Comparison of ENCODE assay signal across 18 mouse cellular contexts in genomic region chr5:122519043-122519660, GRCm38 (mm10). TPM values are rescaled to one million over a fixed set of nuclear protein-coding genes. Genes with fewer than 3 reads are reported as not detected.
A peak's percentile ranks its signal among the peaks of the same experiment; 100 is the strongest.
DNase-seq lines count a peak whose midpoint lies in the region; ATAC-seq and TF ChIP-seq lines count a peak whose summit lies in the region.
"Had no signal": no experiment of that assay in that cellular context is flagged by ENCODE, and none has a peak within 500 bp of the region (broad histone marks: within the 10 kb centered on the region; RNA-seq: fewer than 3 reads in every experiment).

No protein-coding gene starts in this region.

- intact Hi-C loops in heart, adult 2 months (cut with DNase I): no loop called here
- intact Hi-C loops in heart, postnatal 14 days (cut with DNase I): no loop called here

- no peak overlapping the region for H3K4me3 ChIP-seq in heart, adult 2 months
- H3K4me3 ChIP-seq in midbrain, embryonic 10.5 days: no peak overlapping the region
- no peak overlapping the region for H3K4me3 ChIP-seq in midbrain, postnatal 0 days (ENCODE audit: low read depth, low read length)
- no peak overlapping the region for H3K4me3 ChIP-seq in intestine, embryonic 14.5 days (ENCODE audit: low read depth, low read length)
- H3K4me3 ChIP-seq: neural tube, embryonic 12.5 days had no signal

- H3K9me3 ChIP-seq in midbrain, embryonic 10.5 days (replicated peaks): no peaks in the 10 kb centered on the region
- H3K9me3 ChIP-seq in midbrain, postnatal 0 days (ENCODE audit: low read length): no peaks in the 10 kb centered on the region
- no peaks in the 10 kb centered on the region for H3K9me3 ChIP-seq in intestine, embryonic 14.5 days (ENCODE audit: control insufficient read depth, low read length)
- H3K9me3 ChIP-seq: neural tube, embryonic 12.5 days had no signal

- no peak for TF ChIP-seq EP300 in heart, adult 2 months (IDR thresholded peaks at IDR 0.05; ENCODE audit: insufficient read depth, low read depth, low read length)

- H3K4me1 ChIP-seq in heart, adult 2 months (ENCODE audit: control insufficient read depth, insufficient read depth, low read length): peaks cover 13% of the 10 kb centered on the region
- H3K4me1 ChIP-seq in midbrain, embryonic 10.5 days: peaks cover 46% of the 10 kb centered on the region
- 0 out of 2 replicates have a peak, but pooled peaks cover 2% of the 10 kb centered on the region for H3K4me1 ChIP-seq in midbrain, postnatal 0 days (ENCODE audit: insufficient read depth, low read length)
- peaks cover 14% of the 10 kb centered on the region for H3K4me1 ChIP-seq in intestine, embryonic 14.5 days (replicated peaks; ENCODE audit: control insufficient read depth, insufficient read depth, low read length)

- no peaks in the 10 kb centered on the region for H3K36me3 ChIP-seq in heart, adult 2 months (ENCODE audit: control insufficient read depth, insufficient read depth, low read length)
- H3K36me3 ChIP-seq in midbrain, embryonic 10.5 days: no peaks in the 10 kb centered on the region
- H3K36me3 ChIP-seq in midbrain, postnatal 0 days (ENCODE audit: insufficient read depth, low read length): no peaks in the 10 kb centered on the region
- H3K36me3 ChIP-seq in intestine, embryonic 14.5 days (ENCODE audit: control insufficient read depth, insufficient read depth, low read length): no peaks in the 10 kb centered on the region
- H3K36me3 ChIP-seq: neural tube, embryonic 12.5 days had no signal

- WGBS in heart, adult 2 months: 40% methylated on average over 7 of the region's 7 CpGs
- 62% methylated on average over 7 of the region's 7 CpGs for WGBS in midbrain, embryonic 10.5 days
- WGBS in midbrain, postnatal 0 days: 58% methylated on average over 7 of the region's 7 CpGs
- WGBS in intestine, embryonic 14.5 days: 43% methylated on average over 7 of the region's 7 CpGs

- no peak overlapping the region for H3K4me2 ChIP-seq in midbrain, postnatal 0 days (ENCODE audit: low read depth, low read length, poor library complexity, severe bottlenecking)
- H3K4me2 ChIP-seq in intestine, embryonic 14.5 days (ENCODE audit: low read length): no peak overlapping the region
- H3K4me2 ChIP-seq: neural tube, embryonic 12.5 days had no signal

- TF ChIP-seq POLR2A in heart, adult 2 months (IDR thresholded peaks at IDR 0.05; ENCODE audit: insufficient read depth, low read depth, low read length): no peak

- H3K9ac ChIP-seq in heart, adult 2 months (ENCODE audit: low read depth, low read length): peak overlapping the region; percentile 14; the same call in 1 of the 2 replicates
- no peak overlapping the region for H3K9ac ChIP-seq in midbrain, postnatal 0 days (replicated peaks; ENCODE audit: low read length, poor library complexity, severe bottlenecking)
- no peak overlapping the region for H3K9ac ChIP-seq in intestine, embryonic 14.5 days (ENCODE audit: low read length)
- H3K9ac ChIP-seq: liver, embryonic 14.5 days; neural tube, embryonic 12.5 days had no signal

- DNase-seq in heart, adult 2 months: no peak
- no peak for DNase-seq in heart, postnatal 14 days
- DNase-seq in midbrain, embryonic 10.5 days (ENCODE audit: low spot score): no peak
- DNase-seq in midbrain, postnatal 0 days (ENCODE audit: low spot score): no peak
- no peak for DNase-seq in intestine, embryonic 14.5 days (ENCODE audit: low spot score)
- no peak for DNase-seq in urinary bladder, postnatal 25 days (ENCODE audit: low spot score)
- no peak for DNase-seq in kidney, adult 18-20 months
- no peak for DNase-seq in thymus, postnatal 25 days
- DNase-seq: cerebellum, postnatal 10 days; gastrocnemius, postnatal 36 days; layer of hippocampus, adult 9-11 months; right cerebral cortex, postnatal 25 days; thymus, adult 2 months had no signal

- TF ChIP-seq CTCF in heart, adult 2 months (IDR thresholded peaks at IDR 0.05): no peak
- TF ChIP-seq CTCF in midbrain, postnatal 0 days (IDR thresholded peaks at IDR 0.05): no peak

- ATAC-seq in midbrain, postnatal 0 days (ENCODE audit: low FRiP score): no peak
- ATAC-seq in intestine, embryonic 14.5 days (replicated peaks; ENCODE audit: low FRiP score, low TSS enrichment, low read depth): 0 out of 2 replicates have a peak, but pooled peaks have one; percentile 34
- ATAC-seq: CD4-positive, CD25-positive, alpha-beta regulatory T cell, adult 4 months; lung, postnatal 0 days; midbrain, embryonic 16.5 days had no signal

- H3K79me2 ChIP-seq in heart, adult 2 months (replicated peaks; ENCODE audit: control insufficient read depth, insufficient read depth, low read length): no peaks in the 10 kb centered on the region

- peak overlapping the region; percentile 89 for H3K27ac ChIP-seq in heart, adult 2 months
- H3K27ac ChIP-seq in midbrain, embryonic 10.5 days (replicated peaks): 0 out of 2 replicates have a peak overlapping the region, but pooled peaks have one; percentile 1
- H3K27ac ChIP-seq in midbrain, postnatal 0 days (ENCODE audit: low read depth, low read length): no peak overlapping the region
- no peak overlapping the region; the same call in 1 of the 2 replicates for H3K27ac ChIP-seq in intestine, embryonic 14.5 days (ENCODE audit: low read depth)
- H3K27ac ChIP-seq: liver, embryonic 14.5 days; neural tube, embryonic 12.5 days had no signal

- no peaks in the 10 kb centered on the region for H3K27me3 ChIP-seq in heart, adult 2 months (ENCODE audit: control insufficient read depth, insufficient read depth, low read length)
- H3K27me3 ChIP-seq in midbrain, embryonic 10.5 days (ENCODE audit: low read depth, poor library complexity, severe bottlenecking): no peaks in the 10 kb centered on the region
- H3K27me3 ChIP-seq in midbrain, postnatal 0 days (ENCODE audit: insufficient read depth, low read length): no peaks in the 10 kb centered on the region
- H3K27me3 ChIP-seq in intestine, embryonic 14.5 days (replicated peaks; ENCODE audit: control insufficient read depth, insufficient read depth, low read length): no peaks in the 10 kb centered on the region
- H3K27me3 ChIP-seq: neural tube, embryonic 12.5 days had no signal

RNA-seq across cellular contexts. Expression of gene Atp2a2, which starts 17.1 kb away (rescaled TPM):
- over 10,000 TPM; 11,796 to 13,259 TPM for total RNA-seq in heart, adult 2 months (2021)
- polyA plus RNA-seq in heart, adult 2 months (2012; rRNA removed): 3,546 and 6,285 TPM in 2 replicates
- total RNA-seq in heart, postnatal 14 days (2021): 1,000 to 10,000 TPM; 9,386 to 9,784 TPM
- 37.0 and 37.7 TPM in 2 replicates for polyA plus RNA-seq in midbrain, embryonic 10.5 days (2016; fragmentation: Nextera tagmentation; extraction: Ambion mirVana)
- 202 and 210 TPM in 2 replicates for total RNA-seq in midbrain, postnatal 0 days (2014; rRNA removed)
- polyA plus RNA-seq in midbrain, postnatal 0 days (2015; fragmentation: Nextera tagmentation; extraction: Ambion mirVana): 40.4 and 45.2 TPM in 2 replicates
- 39.6 and 43.4 TPM in 2 replicates for polyA plus RNA-seq in intestine, embryonic 14.5 days (2014; fragmentation: Nextera tagmentation; extraction: Ambion mirVana)

Comparison
In these comparisons a context has a peak if more than half of its experiments do, and no peak if none do; other contexts are left out.
1. H3K27ac ChIP-seq: peak in heart, adult 2 months (single experiment) and midbrain, embryonic 10.5 days (single experiment); none in midbrain, postnatal 0 days (single experiment) and intestine, embryonic 14.5 days (single experiment).
2. RNA of gene Atp2a2, which starts 17.1 kb away (polyA plus RNA-seq): 3,546 to 6,285 TPM in heart, adult 2 months; 40.4 to 45.2 TPM in midbrain, postnatal 0 days, 39.6 to 43.4 TPM in intestine, embryonic 14.5 days and 37.0 to 37.7 TPM in midbrain, embryonic 10.5 days; every median in the first group is over 10 times any median in the second.